Mouse (Mus musculus) CH12.LX (cell line): ENCODE data around the gene Ttll11. TPM values are rescaled to one million over a fixed set of nuclear protein-coding genes. Genes with fewer than 3 reads are reported as not detected.

Source experiments
- DNase-seq: peaks from one replicate; pipeline ENCODE4 v3.0.0-alpha.2; 2013; ENCODE audit errors: extremely low read depth
- H3K27ac ChIP-seq: 2 replicates; pipeline ENCODE4 v1.5.1; 2012; ENCODE audit warnings: low read depth, mild to moderate bottlenecking, control low read depth, moderate library complexity; ENCODE audit not compliant: insufficient read depth
- H3K27me3 ChIP-seq: replicated peaks from 2 replicates; pipeline ENCODE3; 2012; ENCODE audit warnings: inconsistent platforms
- H3K36me3 ChIP-seq, 2 experiments: replicated peaks in 1 of 2; 2 replicates each; pipeline versions ENCODE3 to v1.6.1; 2012; ENCODE audit warnings: inconsistent platforms in 1 of 2, low read length in 1 of 2, mild to moderate bottlenecking in 1 of 2, mixed read lengths in 1 of 2, moderate library complexity in 1 of 2; ENCODE audit not compliant: control insufficient read depth in 1 of 2, insufficient read depth in 1 of 2
- H3K4me1 ChIP-seq, 2 experiments: 2 replicates each; pipeline ENCODE4 v1.6.1; 2012; ENCODE audit warnings: inconsistent platforms in 1 of 2, moderate library complexity in 1 of 2; ENCODE audit not compliant: insufficient read depth in 2 of 2, control insufficient read depth in 1 of 2
- H3K4me2 ChIP-seq: 2 replicates; pipeline ENCODE4 v1.6.1; 2012; ENCODE audit warnings: low read depth, mild to moderate bottlenecking, control low read depth; ENCODE audit not compliant: poor library complexity, insufficient read depth, severe bottlenecking
- H3K4me3 ChIP-seq, 3 experiments: fragments of 150-350 bp in 1 of 3; sonication (generic) in 1 of 3; replicated peaks in 1 of 3; 2 replicates each; pipeline versions ENCODE3 to v1.5.1; 2011 to 2012; ENCODE audit warnings: low read depth in 2 of 3, low read length in 2 of 3, mild to moderate bottlenecking in 2 of 3, moderate library complexity in 2 of 3, control low read depth in 1 of 3, improper control_type of control experiment in 1 of 3, inconsistent platforms in 1 of 3, mixed read lengths in 1 of 3; ENCODE audit not compliant: poor library complexity in 1 of 3
- H3K79me2 ChIP-seq: replicated peaks from 2 replicates; pipeline ENCODE4 v1.6.1; 2012; ENCODE audit warnings: mild to moderate bottlenecking, moderate library complexity; ENCODE audit not compliant: control insufficient read depth, poor library complexity, insufficient read depth, severe bottlenecking; ENCODE audit errors: extremely low read depth
- H3K9ac ChIP-seq: 2 replicates; pipeline ENCODE4 v1.6.1; 2012; ENCODE audit warnings: low read depth, mild to moderate bottlenecking, control low read depth, moderate library complexity; ENCODE audit not compliant: insufficient read depth
- H3K9me3 ChIP-seq: replicated peaks from 2 replicates; pipeline ENCODE3; 2012; ENCODE audit warnings: low read length, inconsistent platforms, mixed read lengths
- CHD2 ChIP-seq: IDR thresholded peaks from 2 replicates; pipeline ENCODE4 v1.6.1; 2011; ENCODE audit warnings: low read length, improper control_type of control experiment
- CTCF ChIP-seq, 2 experiments: IDR thresholded peaks in 1 of 2; conservative IDR thresholded peaks in 1 of 2; 2 replicates each; pipeline ENCODE4 v1.5.1; 2011 to 2012; ENCODE audit warnings: low read depth in 2 of 2, low read length in 2 of 2, improper control_type of control experiment in 1 of 2, inconsistent platforms in 1 of 2, mild to moderate bottlenecking in 1 of 2, moderate library complexity in 1 of 2
- E2F4 ChIP-seq: IDR thresholded peaks from 2 replicates; pipeline ENCODE4 v1.6.1; 2011; ENCODE audit warnings: low read depth, low read length, improper control_type of control experiment; ENCODE audit not compliant: insufficient replicate concordance
- ELF1 ChIP-seq: IDR thresholded peaks from 2 replicates; pipeline ENCODE4 v1.6.1; 2014; ENCODE audit warnings: low read depth, mild to moderate bottlenecking, inconsistent platforms, low read length, improper control_type of control experiment
- EP300 ChIP-seq: IDR thresholded peaks from 2 replicates; pipeline ENCODE4 v1.6.1; 2011; ENCODE audit warnings: low read length, improper control_type of control experiment
- ETS1 ChIP-seq: conservative IDR thresholded peaks from 2 replicates; pipeline ENCODE4 v1.6.1; 2012; ENCODE audit warnings: low read depth, mild to moderate bottlenecking, inconsistent platforms, low read length, improper control_type of control experiment, moderate library complexity
- IRF4 ChIP-seq: IDR thresholded peaks from 2 replicates; pipeline ENCODE4 v1.6.1; 2014; ENCODE audit warnings: low read depth, mild to moderate bottlenecking, inconsistent platforms, low read length, improper control_type of control experiment
- JUND ChIP-seq: conservative IDR thresholded peaks from 2 replicates; pipeline ENCODE4 v1.6.1; 2011; ENCODE audit warnings: low read depth, low read length, improper control_type of control experiment
- MEF2A ChIP-seq: IDR thresholded peaks from 2 replicates; pipeline ENCODE4 v1.6.1; 2014; ENCODE audit warnings: low read depth, mild to moderate bottlenecking, inconsistent platforms, low read length, improper control_type of control experiment, borderline replicate concordance
- MYC ChIP-seq: IDR thresholded peaks from 2 replicates; pipeline ENCODE4 v1.6.1; 2011; ENCODE audit warnings: low read depth, mild to moderate bottlenecking, improper control_type of control experiment, low read length
- NELFE ChIP-seq: IDR thresholded peaks from 2 replicates; pipeline ENCODE4 v1.6.1; 2011; ENCODE audit warnings: low read depth, low read length, improper control_type of control experiment
- NRF1 ChIP-seq: IDR thresholded peaks from 2 replicates; pipeline ENCODE4 v1.6.1; 2014; ENCODE audit warnings: low read depth, mild to moderate bottlenecking, inconsistent platforms, low read length, improper control_type of control experiment, moderate library complexity
- RAD21 ChIP-seq: IDR thresholded peaks from 2 replicates; pipeline ENCODE4 v1.6.1; 2011; ENCODE audit warnings: low read depth, mild to moderate bottlenecking, low read length, improper control_type of control experiment, moderate library complexity
- SIN3A ChIP-seq: IDR thresholded peaks from 2 replicates; pipeline ENCODE4 v1.6.1; 2012; ENCODE audit warnings: low read length, improper control_type of control experiment, inconsistent platforms
- SMC3 ChIP-seq: IDR thresholded peaks from 2 replicates; pipeline ENCODE4 v1.6.1; 2011; ENCODE audit warnings: low read depth, low read length, improper control_type of control experiment
- TBP ChIP-seq: conservative IDR thresholded peaks from 2 replicates; pipeline ENCODE4 v1.6.1; 2011; ENCODE audit warnings: low read depth, low read length, improper control_type of control experiment
- TCF12 ChIP-seq: IDR thresholded peaks from 2 replicates; pipeline ENCODE4 v1.6.1; 2014; ENCODE audit warnings: low read depth, mild to moderate bottlenecking, inconsistent platforms, low read length, improper control_type of control experiment
- dilution Hi-C: fragments of 300-500 bp; cut with MboI; formaldehyde crosslinking; loops from 2 replicates; pipeline ENCODE4 v1.14.3; 2020; ENCODE audit warnings: low sequenced_read_pairs; ENCODE audit not compliant: extremely low pct_unique_long_range_greater_than_20kb, extremely low pct_ligation_motif_present
- in situ Hi-C: fragments of 300-500 bp; cut with MboI; formaldehyde crosslinking; loops from 3 replicates; pipeline ENCODE4 v1.14.3; 2019; ENCODE audit warnings: low sequenced_read_pairs, low pct_ligation_motif_present, low pct_unique_long_range_greater_than_20kb, mixed read lengths
- polyA plus RNA-seq: library from polyadenylated mRNA; unstranded; fragments of >175 nt; gene quantifications from 2 replicates; pipeline ENCODE4 v1.2.1, GENCODE M21; 2012; ENCODE audit warnings: low read depth; ENCODE audit not compliant: insufficient read length
- total RNA-seq, 2 experiments: library from RNA; depleted of rRNA; stranded (reverse); fragments of 300-350 nt in 1 of 2; fragments of >200 nt in 1 of 2; gene quantifications; 2 replicates each; pipeline ENCODE4 v1.2.3; 2012 to 2014

Gene Ttll11
- total and polyA plus RNA-seq, 3 experiments = 0.04 to 0.31 (median 0.11) TPM

DNA sequence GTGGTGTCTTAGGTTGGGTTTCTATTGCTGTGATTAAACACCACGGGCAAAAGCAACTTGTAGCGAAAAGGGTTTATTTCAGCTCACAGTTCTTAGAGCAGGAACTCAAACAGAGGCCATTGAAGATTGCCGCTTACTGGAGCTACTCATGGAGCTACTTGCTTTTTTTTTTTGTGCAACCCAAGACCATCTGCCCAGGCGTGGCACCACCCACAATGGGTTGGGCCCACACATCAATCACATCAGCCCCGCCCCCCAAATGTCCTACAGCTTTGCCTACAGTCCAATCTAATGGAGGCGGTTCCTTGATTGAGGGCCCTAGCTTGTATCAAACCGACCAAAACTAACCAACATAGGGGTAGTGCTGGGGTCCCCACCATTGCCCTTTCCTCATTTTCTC, 215.9 kb downstream of the Ttll11 start:
- Histone ChIP-seq H3K27ac (no peak overlapping the region), H3K36me3 (no peaks in the 10 kb centered on the region)
- in situ Hi-C loops = no loop called here

DNA sequence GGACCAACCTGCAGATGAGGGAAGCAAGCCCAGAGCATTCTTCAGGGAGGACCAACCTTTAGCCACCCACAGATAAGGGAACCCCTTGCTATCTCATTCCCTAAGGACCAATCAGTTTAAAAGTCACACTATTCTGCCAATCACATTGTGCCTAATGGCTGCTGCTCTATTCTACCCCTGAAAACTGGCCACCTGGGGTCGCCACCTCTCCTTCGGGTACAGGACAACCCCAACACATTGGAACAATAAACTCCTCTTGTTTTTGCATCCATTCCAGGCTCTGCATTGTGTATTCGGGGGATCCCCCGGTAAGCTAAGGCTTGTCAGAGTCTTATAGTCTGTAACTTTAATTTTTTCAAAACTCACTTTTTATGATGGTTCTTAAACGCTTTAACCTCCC, 218.3 kb downstream of the Ttll11 start:
- no peak overlapping the region for H3K4me3 ChIP-seq
- H3K9me3 ChIP-seq = no peaks in the 10 kb centered on the region
- H3K36me3 ChIP-seq = no peaks in the 10 kb centered on the region
- TF ChIP-seq EP300 (no peak), RAD21 (peak; percentile 14), CTCF (conservative IDR thresholded peaks at IDR 0.05 in 1 of 2, IDR thresholded peaks at IDR 0.05 in 1 of 2; ENCODE audit: low read depth in 2 of 2, low read length in 2 of 2) (peak in 1 of 2 experiments; percentile 29; a peak in 2 of 4 replicates), NRF1 (no peak), SMC3 (peak; percentile 27)
- no peak overlapping the region for H3K9ac ChIP-seq
- dilution Hi-C loops = no loop called here
- in situ Hi-C loops = no loop called here
- H3K4me1 ChIP-seq = peaks cover 24 to 70% of the 10 kb centered on the region in 2 experiments
- no peak overlapping the region for H3K27ac ChIP-seq
- H3K79me2 ChIP-seq = no peaks in the 10 kb centered on the region
- no peak for DNase-seq
- no peak overlapping the region for H3K4me2 ChIP-seq
- H3K27me3 ChIP-seq = no peaks in the 10 kb centered on the region

More for the DNA sequence above, 215.9 kb downstream of the Ttll11 start:
- no peak for DNase-seq
- dilution Hi-C loops = no loop called here
- H3K4me2 ChIP-seq = no peak overlapping the region
- H3K4me1 ChIP-seq = peaks cover 14 to 70% of the 10 kb centered on the region in 2 experiments
- H3K9me3 ChIP-seq = no peaks in the 10 kb centered on the region
- no peaks in the 10 kb centered on the region for H3K27me3 ChIP-seq
- TF ChIP-seq TCF12 (no peak), CHD2 (no peak), ETS1 (no peak), MYC (no peak), ELF1 (no peak), IRF4 (no peak), SMC3 (no peak), SIN3A (no peak), TBP (no peak), JUND (no peak), E2F4 (no peak), MEF2A (no peak), NELFE (no peak), EP300 (no peak)
- no peaks in the 10 kb centered on the region for H3K79me2 ChIP-seq
- no peak overlapping the region for H3K4me3 ChIP-seq
- H3K9ac ChIP-seq = no peak overlapping the region
